Mouse (Mus musculus): ENCODE results near the gene Fzr1.
A peak's percentile ranks its signal among the peaks of the same experiment; 100 is the strongest.

The Fzr1 gene

GRCm38 (mm10) chr10:81328386-81328785, 49.9 kb downstream of the Fzr1 start, which contains the start of gene Tbxa2r:
Gene Tbxa2r (plus strand): TSS chr10:81328731.
- no peak for DNase-seq (ENCODE audit: low read depth)

- DNase-seq (ENCODE audit: low read depth) = no peak
Measured at GRCm38 (mm10) chr10:81327959-81328358, 50.4 kb downstream of the Fzr1 start.

GRCm38 (mm10) chr10:81326858-81327257, 51.5 kb downstream of the Fzr1 start:
- no peak for DNase-seq (ENCODE audit: low read depth)

GRCm38 (mm10) chr10:81325781-81326180, 52.5 kb downstream of the Fzr1 start:
- DNase-seq (ENCODE audit: low read depth) = no peak

- DNase-seq (ENCODE audit: low read depth) = no peak
Measured at GRCm38 (mm10) chr10:81325176-81325575, 53.1 kb downstream of the Fzr1 start.

GRCm38 (mm10) chr10:81323791-81324530, 54.4 kb downstream of the Fzr1 start:
- no peak for DNase-seq (ENCODE audit: low read depth)

- DNase-seq (ENCODE audit: low read depth) = no peak
Measured at GRCm38 (mm10) chr10:81323141-81323775, 55.1 kb downstream of the Fzr1 start.

GRCm38 (mm10) chr10:81322444-81322843, 55.9 kb downstream of the Fzr1 start:
- no peak for DNase-seq (ENCODE audit: low read depth)

- DNase-seq (ENCODE audit: low read depth) = no peak
Measured at GRCm38 (mm10) chr10:81321436-81321835, 56.9 kb downstream of the Fzr1 start.

- DNase-seq (ENCODE audit: low read depth) = peak; percentile 100
Measured at GRCm38 (mm10) chr10:81320550-81321347, 57.6 kb downstream of the Fzr1 start, which contains the start of gene Cactin. Gene Cactin (plus strand): TSS chr10:81321103.

- peak; percentile 99 for DNase-seq (ENCODE audit: low read depth)
Measured at GRCm38 (mm10) chr10:81319741-81320549, 58.4 kb downstream of the Fzr1 start.

GRCm38 (mm10) chr10:81319330-81319699, 59.0 kb downstream of the Fzr1 start:
- DNase-seq (ENCODE audit: low read depth) = no peak

GRCm38 (mm10) chr10:81318589-81319329, 59.6 kb downstream of the Fzr1 start:
- no peak for DNase-seq (ENCODE audit: low read depth)

GRCm38 (mm10) chr10:81317273-81317672, 61.0 kb downstream of the Fzr1 start:
- DNase-seq (ENCODE audit: low read depth) = peak; percentile 68

- DNase-seq (ENCODE audit: low read depth) = no peak
Measured at GRCm38 (mm10) chr10:81316338-81317060, 61.8 kb downstream of the Fzr1 start.
